Mouse (Mus musculus): ENCODE measurements around the gene Dbx1.

- TF ChIP-seq FLI1 (IDR thresholded peaks at IDR 0.05; ENCODE audit: low read length) (no peak), GATA1 (IDR thresholded peaks at IDR 0.05; ENCODE audit: borderline replicate concordance, low read length) (no peak)
These were observed 40.5 kb upstream of the Dbx1 start for GRCm38 (mm10) chr7:49677166-49677565.
